Mouse (Mus musculus): Measurements from ENCODE around the gene Relch.

- no peak for TF ChIP-seq POLR2A (IDR thresholded peaks at IDR 0.05; ENCODE audit: extremely low read depth, insufficient read depth, low read length)
- no peak for TF ChIP-seq CTCF (IDR thresholded peaks at IDR 0.05; ENCODE audit: low read depth, low read length)
Measured at GRCm38 (mm10) chr1:105752944-105753343, 89.3 kb downstream of the Relch start.
